Mouse (Mus musculus) cortical plate, adult 2 months (tissue): ENCODE results near the gene Zfp433.
"Not testable (repeated sequence)": the region's sequence is repeated elsewhere in the genome, so short reads cannot be mapped to it uniquely, and the experiment has no call there.

Experiments used
- CTCF ChIP-seq: fragments of 200-500 bp; IDR thresholded peaks from 2 replicates; pipeline ENCODE4 v1.5.1; 2011; ENCODE audit warnings: mild to moderate bottlenecking, control low read depth, low read length; ENCODE audit not compliant: insufficient read depth; ENCODE audit errors: extremely low read depth
- POLR2A ChIP-seq: fragments of 200-500 bp; IDR thresholded peaks from 2 replicates; pipeline ENCODE4 v1.6.1; 2011; ENCODE audit warnings: mild to moderate bottlenecking, low read length, control low read depth; ENCODE audit not compliant: insufficient read depth; ENCODE audit errors: extremely low read depth

DNA sequence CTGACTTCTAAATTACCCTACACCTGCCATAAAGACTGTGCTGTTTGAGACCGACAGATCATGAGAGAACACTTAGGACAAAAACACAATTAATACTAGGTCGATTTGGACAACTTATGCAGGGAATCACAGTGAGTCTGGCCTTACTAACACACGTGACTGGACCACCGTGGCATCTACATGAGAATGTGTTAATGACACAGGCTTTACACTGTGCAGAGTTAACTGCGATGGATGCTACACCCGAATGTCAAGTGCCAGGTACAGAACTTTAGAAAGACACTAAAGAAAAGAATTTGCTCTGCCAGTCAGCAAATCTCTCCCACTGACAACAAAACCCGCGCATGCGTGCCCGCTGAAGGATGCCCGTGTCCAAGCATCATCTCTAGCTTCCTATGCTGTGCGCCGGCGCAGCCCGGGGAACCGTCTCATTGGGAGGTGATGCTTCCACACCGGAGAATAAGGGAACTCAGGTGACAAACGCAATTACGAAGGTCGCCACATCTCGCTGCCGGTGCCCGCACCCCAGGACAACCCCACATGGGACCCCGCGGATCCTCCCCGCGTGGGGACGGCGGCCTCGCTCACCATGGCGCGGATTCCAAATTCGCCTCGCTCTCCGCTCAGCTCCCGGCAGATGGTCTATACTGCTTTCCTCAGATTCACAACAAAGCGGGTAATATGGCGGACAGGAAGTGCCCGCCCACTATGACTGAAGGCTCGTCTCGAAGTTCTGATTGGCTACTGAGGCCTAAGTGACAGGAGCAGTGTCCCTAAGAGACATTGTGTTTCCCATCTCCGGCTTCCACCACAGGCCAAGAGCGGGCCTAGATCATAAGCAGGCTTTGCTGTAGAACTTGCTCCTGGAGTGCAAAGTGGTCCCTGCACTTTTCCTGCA is 66.1 kb downstream of the Zfp433 start, which contains the start of gene Gm3055:
- TF ChIP-seq CTCF, POLR2A: not testable (repeated sequence)
